Mouse (Mus musculus) small intestine, adult 2 months (tissue): ENCODE data around the gene Cep128.

Experiments
- CTCF ChIP-seq: fragments of 200-500 bp; IDR thresholded peaks from 2 replicates; pipeline ENCODE4 v1.5.1; 2012; ENCODE audit warnings: low read depth, mild to moderate bottlenecking, control low read depth, inconsistent platforms, low read length, moderate library complexity, mixed read lengths; ENCODE audit not compliant: insufficient replicate concordance, insufficient read length; ENCODE audit errors: extremely low read depth
- POLR2A ChIP-seq: fragments of 200-500 bp; IDR thresholded peaks from 2 replicates; pipeline ENCODE4 v1.6.1; 2012; ENCODE audit warnings: low read depth, mild to moderate bottlenecking, control low read depth, inconsistent platforms, low read length, moderate library complexity

GRCm38 (mm10) chr12:91268974-91269373 lies 115.2 kb downstream of the Cep128 start:
- no peak for TF ChIP-seq CTCF
- TF ChIP-seq POLR2A: no peak
